Mouse (Mus musculus) intestine, embryonic 14.5 days (tissue): ENCODE results near the gene Bglap. TPM values are rescaled to one million over a fixed set of nuclear protein-coding genes. Genes with fewer than 3 reads are reported as not detected.

Source experiments
- ATAC-seq: fragments of 200-750 bp; cut with Nextera tagmentation; replicated peaks from 2 replicates; pipeline ENCODE4 v1.8.0; 2017; ENCODE audit warnings: low read depth, moderate number of reproducible peaks, moderate TSS enrichment, moderate library complexity; ENCODE audit not compliant: low FRiP score, low TSS enrichment
- DNase-seq: peaks from one replicate; pipeline ENCODE4 v3.0.0-alpha.2; 2018; ENCODE audit warnings: low spot score
- H3K27ac ChIP-seq: fragments of 300-500 bp; sonication (generic); 2 replicates; pipeline ENCODE4 v1.5.1; 2014; ENCODE audit warnings: low read depth, mild to moderate bottlenecking, control low read depth
- H3K27me3 ChIP-seq: fragments of 300-500 bp; sonication (generic); replicated peaks from 2 replicates; pipeline ENCODE4 v1.6.1; 2014; ENCODE audit warnings: low read length, control low read depth; ENCODE audit not compliant: control insufficient read depth, insufficient read depth
- H3K36me3 ChIP-seq: fragments of 300-500 bp; sonication (generic); 2 replicates; pipeline ENCODE4 v1.6.1; 2014; ENCODE audit warnings: low read length, control low read depth; ENCODE audit not compliant: control insufficient read depth, insufficient read depth
- H3K4me1 ChIP-seq: fragments of 300-500 bp; sonication (generic); replicated peaks from 2 replicates; pipeline ENCODE4 v1.6.1; 2014; ENCODE audit warnings: low read length, control low read depth, mixed read lengths; ENCODE audit not compliant: control insufficient read depth, insufficient read depth
- H3K4me2 ChIP-seq: fragments of 300-500 bp; sonication (generic); 2 replicates; pipeline ENCODE4 v1.6.1; 2014; ENCODE audit warnings: low read length
- H3K4me3 ChIP-seq: fragments of 300-500 bp; sonication (generic); 2 replicates; pipeline ENCODE4 v1.5.1; 2014; ENCODE audit warnings: low read depth, low read length, control low read depth, mixed read lengths
- H3K9ac ChIP-seq: fragments of 300-500 bp; sonication (generic); 2 replicates; pipeline ENCODE4 v1.6.1; 2014; ENCODE audit warnings: mild to moderate bottlenecking, low read length
- H3K9me3 ChIP-seq: fragments of 300-500 bp; sonication (generic); 2 replicates; pipeline ENCODE4 v1.6.1; 2016; ENCODE audit warnings: low read length, control low read depth; ENCODE audit not compliant: control insufficient read depth
- WGBS: fragments of 180-500 bp; shearing (Covaris S2); extraction: QIAGEN DNeasy Blood & Tissue Kit; methylation state at CpG from one replicate; pipeline ENCODE4 v1.1.7; 2014; 5-methylcytosine and 5-hydroxymethylcytosine counted together
- polyA plus RNA-seq: library from polyadenylated mRNA; unstranded; fragments of >200 nt; fragmentation: Nextera tagmentation; extraction: Ambion mirVana; gene quantifications from 2 replicates; pipeline ENCODE4 v1.2.1, GENCODE M21; 2014

Gene Bglap
- polyA plus RNA-seq, 1 experiment from 2014 or later, result 0.64 TPM

DNA sequence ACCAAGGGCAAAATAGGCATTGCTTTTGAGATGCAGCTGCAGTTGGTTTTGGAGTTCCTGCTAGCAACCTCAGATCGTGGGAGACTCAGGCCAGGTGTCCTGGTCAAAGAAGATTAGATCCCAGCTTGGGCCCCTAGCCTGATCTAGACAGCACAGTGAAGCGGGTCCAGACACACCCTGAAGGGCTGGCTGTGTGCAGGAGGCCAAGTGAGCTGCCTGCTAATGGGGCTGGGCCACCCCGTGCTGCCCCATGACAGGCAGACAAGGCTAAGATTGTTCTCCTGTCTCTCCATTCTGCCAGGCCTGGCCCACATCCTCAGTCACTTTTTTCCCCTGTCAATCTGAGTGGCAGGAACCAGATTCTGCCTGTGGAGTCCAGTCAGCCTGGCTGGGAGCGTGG lies 20.6 kb downstream of the Bglap start:
- Histone ChIP-seq H3K9ac (no peak overlapping the region), H3K4me3 (no peak overlapping the region), H3K36me3 (peaks cover 41% of the 10 kb centered on the region), H3K9me3 (no peaks in the 10 kb centered on the region), H3K27ac (no peak overlapping the region), H3K27me3 (peaks cover 16% of the 10 kb centered on the region), H3K4me2 (no peak overlapping the region), H3K4me1 (0 out of 2 replicates have a peak, but pooled peaks cover 4% of the 10 kb centered on the region)
- 52% methylated on average over 4 of the region's 4 CpGs for WGBS
- DNase-seq (peak; percentile 55), ATAC-seq (0 out of 2 replicates have a peak, but pooled peaks have one; percentile 20)

DNA sequence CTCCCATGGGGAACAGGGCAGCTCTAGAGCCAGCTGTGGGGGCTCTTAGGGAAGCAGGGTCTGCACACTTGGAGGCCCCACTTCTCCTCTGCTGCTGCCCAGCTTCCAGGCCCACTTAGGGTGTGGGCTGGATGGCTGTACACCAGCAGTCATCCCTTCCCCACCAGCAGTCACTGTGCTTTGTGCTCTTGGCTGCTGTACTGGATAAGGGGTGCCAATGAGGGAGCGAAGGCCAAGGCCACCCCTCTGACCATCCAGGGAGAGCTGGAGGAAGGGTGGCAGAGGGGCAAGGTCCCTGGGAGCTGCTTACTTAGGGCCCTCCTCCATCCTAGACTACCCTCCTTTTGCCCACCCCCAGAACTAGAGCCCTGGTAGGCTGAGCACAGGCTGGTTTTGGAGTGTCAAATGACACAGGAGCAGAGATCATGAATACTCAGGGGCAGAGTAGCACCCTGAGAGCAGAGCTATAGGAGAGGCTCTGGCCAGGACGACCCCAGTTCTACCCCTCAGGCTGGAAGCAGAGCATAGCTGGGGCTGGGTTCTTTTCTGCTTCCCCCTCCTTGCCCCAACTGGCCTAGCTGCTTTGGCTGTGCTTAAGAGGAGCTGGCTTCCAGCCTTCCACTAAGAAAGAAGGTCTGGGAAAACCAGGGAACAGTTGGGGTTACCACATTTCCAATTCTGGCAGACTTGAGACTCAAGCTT lies 22.5 kb downstream of the Bglap start:
- Histone ChIP-seq H3K9me3 (no peaks in the 10 kb centered on the region), H3K9ac (no peak overlapping the region), H3K27ac (no peak overlapping the region), H3K4me1 (0 out of 2 replicates have a peak, but pooled peaks cover 4% of the 10 kb centered on the region), H3K27me3 (peaks cover 16% of the 10 kb centered on the region), H3K36me3 (peaks cover 60% of the 10 kb centered on the region), H3K4me3 (no peak overlapping the region), H3K4me2 (no peak overlapping the region)
- 82% methylated on average over 2 of the region's 2 CpGs for WGBS
- ATAC-seq (no peak), DNase-seq (no peak)

DNA sequence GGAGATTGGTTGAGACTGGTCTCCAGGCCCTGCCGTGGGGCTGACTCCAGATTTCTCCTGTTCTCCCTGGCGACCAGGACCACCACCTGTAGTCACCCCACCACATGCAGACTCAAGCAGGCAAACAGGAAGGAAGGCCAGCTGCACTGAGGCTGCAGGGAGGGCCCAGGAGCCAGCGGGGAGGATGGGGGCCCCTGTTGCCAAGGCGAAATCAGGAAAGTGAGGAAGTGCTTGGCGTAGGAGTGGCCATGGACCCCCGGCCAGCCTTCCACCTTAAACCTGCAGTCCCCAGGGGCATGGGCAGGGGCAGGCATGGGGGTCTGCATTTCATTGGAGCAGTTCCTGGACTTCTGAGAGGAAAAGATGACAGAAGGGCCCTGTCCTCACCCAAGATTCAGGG lies 23.2 kb downstream of the Bglap start:
- ATAC-seq, result no peak
- DNase-seq, result no peak

GRCm38 (mm10) chr3:88359989-88360388 lies 24.3 kb downstream of the Bglap start:
- Histone ChIP-seq H3K36me3 (peaks cover 78% of the 10 kb centered on the region), H3K4me2 (no peak overlapping the region), H3K27ac (no peak overlapping the region), H3K27me3 (peaks cover 2% of the 10 kb centered on the region), H3K4me1 (0 out of 2 replicates have a peak, but pooled peaks cover 4% of the 10 kb centered on the region), H3K4me3 (no peak overlapping the region), H3K9ac (no peak overlapping the region), H3K9me3 (no peaks in the 10 kb centered on the region)
- no peak for ATAC-seq
- WGBS, result 67% methylated on average over 3 of the region's 3 CpGs
- no peak for DNase-seq

More for the DNA sequence above, 23.2 kb downstream of the Bglap start:
- no peak overlapping the region for H3K9ac ChIP-seq
- no peak overlapping the region for H3K27ac ChIP-seq
- no peak overlapping the region for H3K4me2 ChIP-seq
- H3K36me3 ChIP-seq, result peaks cover 67% of the 10 kb centered on the region
- no peaks in the 10 kb centered on the region for H3K9me3 ChIP-seq
- H3K4me1 ChIP-seq, result 0 out of 2 replicates have a peak, but pooled peaks cover 4% of the 10 kb centered on the region
- H3K27me3 ChIP-seq, result peaks cover 13% of the 10 kb centered on the region
- 68% methylated on average over 6 of the region's 6 CpGs for WGBS
- H3K4me3 ChIP-seq, result no peak overlapping the region

- ATAC-seq, result no peak
- Histone ChIP-seq H3K27ac (no peak overlapping the region), H3K9me3 (no peaks in the 10 kb centered on the region), H3K36me3 (peaks cover 82% of the 10 kb centered on the region), H3K27me3 (no peaks in the 10 kb centered on the region; the same call in 1 of the 2 replicates), H3K4me3 (no peak overlapping the region), H3K4me1 (0 out of 2 replicates have a peak, but pooled peaks cover under 1% of the 10 kb centered on the region), H3K9ac (no peak overlapping the region), H3K4me2 (no peak overlapping the region)
- DNase-seq, result no peak
- WGBS, result 75% methylated on average over 5 of the region's 5 CpGs
These were observed 24.7 kb downstream of the Bglap start for GRCm38 (mm10) chr3:88359584-88359983.

DNA sequence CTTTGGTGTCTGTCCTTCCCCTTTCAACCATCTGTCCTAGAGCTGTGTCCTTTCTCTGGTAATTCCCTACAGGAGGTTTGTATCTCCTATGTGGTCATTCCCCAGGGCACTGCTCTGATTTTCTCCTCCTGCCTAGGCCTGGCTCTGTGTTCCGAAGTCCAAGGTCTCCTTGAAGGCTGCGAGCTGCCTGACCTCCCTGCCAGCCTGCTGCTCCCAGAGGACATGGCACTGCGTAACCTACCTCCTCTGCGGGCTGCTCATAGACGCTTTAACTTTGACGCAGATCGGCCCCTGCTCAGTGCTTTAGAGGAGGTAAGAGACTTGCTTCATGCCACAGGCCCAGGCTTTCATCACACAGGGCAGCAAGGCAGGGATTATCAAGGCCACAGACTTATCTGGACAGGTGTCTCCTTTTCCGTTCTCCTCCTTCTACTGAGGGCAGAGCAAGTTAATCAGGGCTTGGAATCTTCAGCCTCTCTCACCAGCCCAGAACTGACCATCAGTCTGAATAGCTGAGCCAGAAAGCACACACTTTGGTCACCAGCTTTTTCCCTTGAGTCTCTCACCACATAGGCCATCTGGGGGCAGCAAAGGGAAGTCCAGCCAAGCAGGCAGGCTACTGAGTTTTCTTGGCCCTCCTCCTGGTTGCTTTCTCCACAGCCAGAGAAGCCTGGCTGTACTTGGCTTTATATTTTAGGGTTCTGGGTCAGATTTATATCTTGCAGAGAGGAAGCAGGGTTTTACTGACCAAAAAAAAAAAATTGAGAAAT lies 29.7 kb downstream of the Bglap start:
- Histone ChIP-seq H3K4me1 (no peaks in the 10 kb centered on the region), H3K4me2 (no peak overlapping the region), H3K36me3 (peaks cover 100% of the 10 kb centered on the region), H3K9ac (no peak overlapping the region), H3K9me3 (no peaks in the 10 kb centered on the region), H3K27ac (no peak overlapping the region), H3K4me3 (no peak overlapping the region), H3K27me3 (no peaks in the 10 kb centered on the region)
- DNase-seq, result no peak
- WGBS, result 94% methylated on average over 8 of the region's 8 CpGs
- ATAC-seq, result no peak

DNA sequence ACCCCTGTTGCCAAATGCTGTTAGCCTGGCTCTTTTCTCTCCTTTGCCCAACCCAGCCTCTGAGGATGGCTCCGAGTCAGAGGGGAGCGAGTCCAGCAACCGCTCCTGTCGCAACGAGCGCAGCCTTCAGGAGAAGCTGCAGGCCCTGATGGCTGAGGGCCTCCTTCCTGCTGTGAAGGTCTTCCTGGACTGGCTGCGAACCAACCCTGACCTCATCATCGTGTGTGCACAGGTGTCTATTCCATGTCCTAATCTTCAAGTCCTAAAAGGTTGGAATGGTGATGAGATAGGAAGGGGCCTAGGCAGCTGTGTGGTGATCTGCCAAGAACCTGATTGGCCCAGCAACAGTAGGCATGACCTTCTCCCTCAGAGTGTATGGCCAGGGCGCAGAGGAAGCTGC lies 31.4 kb downstream of the Bglap start:
- DNase-seq (no peak), ATAC-seq (no peak)
- Histone ChIP-seq H3K4me2 (no peak overlapping the region), H3K9ac (no peak overlapping the region), H3K9me3 (no peaks in the 10 kb centered on the region), H3K4me1 (no peaks in the 10 kb centered on the region), H3K4me3 (no peak overlapping the region), H3K27me3 (no peaks in the 10 kb centered on the region), H3K27ac (no peak overlapping the region), H3K36me3 (peaks cover 100% of the 10 kb centered on the region)
- WGBS, result 94% methylated on average over 9 of the region's 9 CpGs

- no peaks in the 10 kb centered on the region for H3K9me3 ChIP-seq
- DNase-seq (no peak), ATAC-seq (no peak)
- no peak overlapping the region for H3K9ac ChIP-seq
- WGBS, result 89% methylated on average over 13 of the region's 13 CpGs
- no peak overlapping the region for H3K4me2 ChIP-seq
- H3K36me3 ChIP-seq, result peaks cover 99% of the 10 kb centered on the region
- H3K4me1 ChIP-seq, result no peaks in the 10 kb centered on the region
- H3K27me3 ChIP-seq, result no peaks in the 10 kb centered on the region
- H3K4me3 ChIP-seq, result no peak overlapping the region
- no peak overlapping the region for H3K27ac ChIP-seq
These were observed 33.5 kb downstream of the Bglap start for GRCm38 (mm10) chr3:88350732-88351131.
